Mouse (Mus musculus) R1 (cell line): ENCODE measurements around the gene Car4.
A peak's percentile ranks its signal among the peaks of the same experiment; 100 is the strongest.

Source experiments
- DNase-seq: peaks from one replicate; pipeline ENCODE4 v3.0.0-alpha.2; 2018; ENCODE audit warnings: low read depth, low spot score

Gene Car4

DNA sequence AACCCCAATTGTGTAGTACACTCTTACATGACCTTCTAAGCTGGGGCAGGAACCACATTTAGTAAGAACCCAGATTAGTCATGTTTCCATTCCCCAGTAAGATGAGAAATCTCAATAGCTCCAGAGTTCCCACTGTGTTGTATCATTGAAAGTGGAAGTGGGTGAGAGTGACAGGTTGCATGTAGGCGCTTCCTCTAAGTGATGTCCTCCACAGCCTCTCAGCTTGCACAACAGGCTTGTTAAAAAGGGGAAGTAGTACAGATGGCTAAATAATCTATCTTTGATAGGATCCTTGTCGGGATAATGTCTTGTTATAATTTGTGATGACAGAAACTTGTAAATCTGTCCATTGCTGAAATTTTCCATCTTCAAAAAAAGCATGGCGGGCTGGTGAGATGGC lies 46.0 kb downstream of the Car4 start:
- no peak for DNase-seq

DNA sequence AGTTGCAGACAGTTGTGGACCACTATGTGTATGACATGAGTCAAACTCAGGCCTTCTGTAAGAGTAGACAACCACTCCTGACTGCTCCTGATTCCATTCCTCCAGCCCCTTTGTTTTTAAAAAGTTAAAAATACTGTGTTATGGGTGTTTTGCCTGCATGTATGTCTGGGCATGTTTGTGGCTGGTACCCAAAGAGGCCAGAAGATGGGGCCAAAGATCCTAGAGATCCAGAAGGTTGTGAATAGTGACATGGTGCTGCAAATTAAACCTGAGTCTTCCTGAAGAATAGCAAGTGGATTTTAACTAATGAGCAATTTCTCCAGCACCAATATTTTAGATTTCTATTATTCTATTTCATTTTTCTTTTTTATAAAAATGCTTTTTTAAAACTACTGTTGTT lies 55.5 kb downstream of the Car4 start:
- peak; percentile 28 for DNase-seq
